Mouse (Mus musculus): ENCODE results near the gene Lrrc9.

The Lrrc9 gene

DNA sequence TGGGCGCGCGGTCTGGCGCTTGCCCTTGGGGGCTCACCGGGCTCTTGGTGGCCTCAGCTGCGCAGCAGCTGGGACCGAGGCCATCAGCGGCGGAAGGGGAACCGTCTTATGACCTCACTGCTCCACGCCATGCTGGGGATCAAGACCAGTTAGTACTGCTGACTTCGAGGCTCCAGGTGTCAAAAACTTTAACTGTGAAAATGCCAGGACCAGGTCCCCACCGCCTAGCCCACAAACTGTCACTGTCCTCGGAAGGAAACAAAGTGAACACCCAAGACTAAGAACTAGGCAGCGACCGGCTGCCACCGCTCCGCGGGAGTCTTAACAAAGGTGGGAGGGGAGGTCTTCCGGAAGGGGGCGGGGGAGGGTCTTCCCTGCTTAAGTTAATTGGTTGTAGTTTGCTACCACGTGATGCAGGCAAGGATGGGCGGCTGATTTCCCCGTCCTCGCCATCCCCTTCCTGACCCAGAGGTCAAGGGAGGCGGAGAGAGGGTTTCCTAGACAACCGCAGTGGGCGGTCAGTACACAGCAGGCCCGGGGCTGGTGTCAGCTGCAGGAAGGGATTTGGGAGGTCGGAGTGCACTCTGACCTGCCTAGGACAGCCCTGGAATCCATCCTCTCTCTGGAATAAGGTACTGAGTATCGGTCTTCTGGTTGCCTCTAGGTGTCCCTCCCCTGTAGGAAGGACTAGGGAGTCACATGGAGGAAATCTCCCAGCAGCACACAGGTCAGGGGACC, at the start of gene Lrrc9:
TSS of gene Lrrc9 (plus strand) at position 28 of the 738 bp plus-strand sequence.
- no peak for DNase-seq (ENCODE audit: low read depth in 2 of 2, low spot score in 2 of 2)

DNA sequence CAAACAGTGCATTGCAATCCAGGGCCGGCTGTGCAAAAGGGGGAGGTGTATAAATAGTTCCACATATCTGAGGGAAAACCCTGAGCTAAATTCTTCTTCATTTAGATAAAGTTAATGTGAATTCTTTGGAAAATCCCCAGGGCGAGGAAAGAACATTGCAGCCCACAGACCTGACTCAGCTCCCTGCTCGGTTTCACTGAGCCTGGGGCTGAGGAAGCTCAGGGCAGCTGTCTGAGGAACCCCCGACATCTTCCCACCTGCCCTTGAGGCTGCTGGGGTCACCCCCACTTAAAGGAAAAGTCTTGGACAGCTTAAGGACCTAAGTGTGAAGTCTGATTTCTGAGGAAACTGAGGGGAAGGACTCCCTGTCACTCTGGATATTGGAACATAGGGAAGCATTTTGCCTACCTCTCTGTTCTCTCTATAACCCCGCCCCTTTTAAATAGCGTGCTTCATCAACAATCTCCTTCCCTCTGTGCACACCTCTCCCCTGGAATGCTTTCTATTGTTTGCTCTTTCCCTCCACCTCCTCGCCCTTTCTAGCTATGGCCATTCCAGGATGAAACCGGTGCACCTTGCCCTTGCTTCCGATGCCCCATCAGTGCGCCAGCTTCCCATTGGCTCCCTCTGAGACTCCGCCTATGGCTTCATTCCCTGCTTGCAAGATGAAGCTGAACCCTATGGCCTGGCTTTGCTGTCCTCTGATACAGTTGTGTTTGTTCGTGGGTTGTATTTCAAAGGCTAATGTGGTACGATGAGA, 48.4 kb upstream of the Lrrc9 start:
- no peak for DNase-seq (ENCODE audit: low read depth in 2 of 2, low spot score in 2 of 2)

DNA sequence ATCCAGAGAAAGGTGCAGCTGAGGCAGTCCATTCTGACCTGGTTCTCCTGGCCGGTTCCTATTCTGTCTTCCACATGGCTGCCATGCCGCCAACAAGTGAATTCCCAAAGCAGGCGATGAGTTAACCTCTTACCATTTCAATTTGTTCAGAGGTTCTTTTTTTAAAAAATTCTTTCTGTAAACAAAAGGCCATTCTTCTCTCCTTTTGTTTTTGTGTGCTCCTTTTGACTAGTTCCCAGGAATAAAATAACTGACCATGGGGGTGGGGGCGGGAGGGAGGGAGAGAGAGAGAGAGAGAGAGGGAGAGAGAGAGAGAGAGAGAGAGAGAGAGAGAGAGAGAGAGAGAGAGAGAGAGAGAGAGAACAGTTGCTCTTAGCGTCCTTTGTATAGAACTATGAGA, 36.6 kb upstream of the Lrrc9 start:
- DNase-seq (ENCODE audit: low read depth in 2 of 2, low spot score in 2 of 2), result no peak

DNA sequence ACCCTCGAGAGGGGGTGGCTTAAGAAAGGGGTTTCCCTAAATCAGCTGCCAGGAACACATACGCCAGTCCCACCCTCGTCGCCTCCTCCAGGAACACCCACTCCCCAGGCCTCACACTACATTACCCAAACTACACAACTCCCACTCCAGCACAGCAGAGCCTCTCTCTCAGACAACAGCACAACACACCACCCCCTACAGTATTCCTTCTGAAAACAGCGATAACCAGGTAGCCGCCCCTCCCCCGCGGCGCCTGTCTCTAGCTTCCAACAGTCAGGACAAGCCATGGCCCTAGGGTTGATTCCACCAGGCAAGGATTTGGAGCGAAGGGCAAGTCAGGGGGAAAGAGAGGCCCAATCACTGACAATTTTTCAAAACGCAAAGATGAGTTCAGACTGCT, 34.5 kb upstream of the Lrrc9 start:
- DNase-seq (ENCODE audit: low read depth in 2 of 2, low spot score in 2 of 2), result no peak

DNA sequence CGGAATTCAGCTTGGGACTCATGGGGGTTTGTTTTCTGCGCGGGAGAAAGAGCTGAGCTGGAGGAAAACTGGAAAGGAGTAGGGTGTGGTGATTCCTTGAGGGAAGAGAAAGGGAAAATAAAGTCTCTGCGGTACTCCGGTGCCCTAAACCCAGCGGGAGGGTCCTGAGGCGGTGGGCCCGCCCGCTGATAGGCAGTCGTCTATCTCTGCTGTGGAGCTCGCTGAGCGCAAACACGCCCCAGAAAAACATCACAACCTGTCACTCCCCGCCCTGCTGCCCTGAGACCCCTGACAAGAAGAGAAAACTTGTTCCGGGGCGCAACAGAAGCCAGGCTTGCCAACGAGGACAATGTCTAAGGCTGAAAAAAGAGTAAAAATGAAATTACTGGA, 34.0 kb upstream of the Lrrc9 start:
- no peak for DNase-seq (ENCODE audit: low read depth in 2 of 2, low spot score in 2 of 2)

DNA sequence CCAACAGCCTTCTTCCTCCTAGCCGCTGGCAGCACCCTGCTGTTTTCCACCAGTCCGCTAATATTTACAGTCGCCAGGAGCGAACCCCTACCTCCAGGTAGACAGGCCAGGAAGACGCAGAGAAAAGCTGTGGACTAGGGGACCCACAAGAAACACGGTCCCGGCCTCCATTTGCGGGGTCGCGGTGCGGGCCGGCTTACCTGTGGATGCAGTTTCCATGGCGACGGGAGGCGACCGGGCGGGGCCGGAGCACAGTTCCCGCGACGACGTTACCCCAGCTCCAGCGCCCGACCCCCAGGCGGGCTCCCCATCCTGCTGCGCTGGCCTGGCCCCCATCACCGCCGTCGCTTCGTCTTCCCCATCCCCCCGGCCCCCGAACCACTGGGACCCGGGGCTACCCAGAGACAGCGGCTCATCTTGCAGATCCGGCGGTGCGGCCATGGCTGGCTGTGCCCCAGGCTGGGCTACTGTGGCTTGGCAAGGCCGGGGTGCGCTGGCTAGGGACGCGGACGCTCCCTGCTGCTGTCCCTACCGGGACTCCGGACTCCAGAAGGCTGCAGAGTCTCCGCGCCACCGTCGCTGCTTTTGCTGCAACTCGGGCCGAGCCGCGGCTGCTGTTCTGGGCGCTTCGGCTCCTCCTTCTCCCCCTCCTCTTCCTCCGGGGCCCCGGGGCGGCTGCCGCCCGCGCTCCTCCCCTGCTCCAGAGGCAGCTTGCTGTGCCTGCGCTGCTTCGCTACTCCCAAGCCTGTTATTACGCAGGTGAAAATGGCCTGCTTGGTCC, 33.4 kb upstream of the Lrrc9 start:
- DNase-seq (ENCODE audit: low read depth in 2 of 2, low spot score in 2 of 2), result no peak

DNA sequence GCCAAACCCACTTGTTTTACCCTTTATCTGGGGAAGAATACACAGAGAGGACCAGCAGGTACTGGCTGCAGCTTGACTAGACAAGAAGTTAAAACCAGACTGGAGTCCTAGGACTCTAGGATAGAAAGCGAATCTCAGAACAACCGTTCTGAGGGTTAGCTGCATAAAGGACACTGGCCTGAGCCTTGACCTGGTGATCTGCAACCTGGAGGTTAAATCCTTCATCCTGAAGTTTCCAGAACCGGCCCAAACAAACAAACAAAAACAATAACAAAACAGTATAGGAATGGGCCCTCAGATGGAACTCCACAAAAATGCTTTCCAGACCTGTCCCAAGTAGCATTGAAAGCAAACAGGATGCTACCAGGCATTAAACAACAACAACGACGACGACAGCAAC, 32.7 kb upstream of the Lrrc9 start, which contains the start of gene Rtn1:
TSS of gene Rtn1 (minus strand) at position 101 of the 400 bp plus-strand sequence.
- DNase-seq (ENCODE audit: low read depth in 2 of 2, low spot score in 2 of 2), result no peak

DNA sequence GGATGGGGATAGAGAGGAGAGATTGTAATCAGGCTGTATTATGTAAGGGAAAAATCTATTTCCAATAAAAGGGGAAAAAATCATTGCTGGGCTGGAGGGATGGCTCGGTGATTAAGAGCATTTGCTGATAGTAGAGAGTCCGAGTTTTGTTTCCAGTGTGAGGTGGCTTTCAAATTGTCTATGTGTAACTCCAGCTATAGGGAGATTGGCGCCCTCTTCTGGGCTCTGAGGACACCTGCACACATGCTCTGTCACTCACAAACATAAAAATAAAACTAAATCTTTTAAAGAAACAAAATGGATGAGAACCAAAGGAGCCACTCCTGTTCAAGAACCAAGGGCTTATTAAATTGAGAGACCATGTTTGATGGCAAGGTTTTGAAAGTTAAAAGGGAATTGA, 23.9 kb upstream of the Lrrc9 start:
- no peak for DNase-seq (ENCODE audit: low read depth in 2 of 2, low spot score in 2 of 2)

DNA sequence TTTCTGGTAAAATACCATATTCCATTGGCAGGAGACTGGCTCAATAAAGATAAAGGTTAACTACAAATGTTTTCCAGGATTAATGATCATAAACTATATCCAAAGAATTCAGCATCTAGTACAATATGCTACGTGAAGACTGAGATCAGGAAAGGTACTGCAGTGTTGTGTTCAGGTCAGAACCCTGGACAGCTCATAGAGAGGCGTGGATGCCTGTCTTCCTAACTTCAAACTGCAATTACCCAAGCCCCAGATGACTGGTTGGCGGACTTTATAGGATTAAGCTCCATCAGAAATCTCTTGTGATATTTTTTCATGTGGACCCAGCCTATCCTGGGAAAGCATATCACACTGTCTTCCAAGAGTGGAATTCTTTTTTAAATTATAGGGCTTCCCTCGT, 19.0 kb upstream of the Lrrc9 start:
- DNase-seq (ENCODE audit: low read depth in 2 of 2, low spot score in 2 of 2), result no peak

DNA sequence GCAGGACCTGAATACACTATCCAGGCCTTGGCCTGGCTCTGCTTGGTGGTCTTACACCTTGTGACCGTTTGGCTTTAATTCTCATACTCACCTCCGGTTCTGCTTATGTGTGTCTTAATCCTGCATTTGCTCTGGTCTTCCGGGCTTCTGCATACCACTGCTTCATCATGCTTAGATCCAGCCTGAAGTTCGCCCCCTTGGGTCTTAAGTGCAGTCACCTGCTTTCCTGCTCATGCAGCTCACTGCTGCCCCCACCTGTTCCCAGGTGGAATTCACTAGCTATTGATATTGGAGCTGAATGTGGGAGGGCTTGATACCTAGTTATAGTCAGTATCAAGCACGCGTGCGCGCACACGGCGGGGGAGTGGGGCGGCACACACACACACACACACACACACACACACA, 13.9 kb upstream of the Lrrc9 start:
- peak in 1 of 2 experiments; percentile 18 for DNase-seq (ENCODE audit: low read depth in 2 of 2, low spot score in 2 of 2)

DNA sequence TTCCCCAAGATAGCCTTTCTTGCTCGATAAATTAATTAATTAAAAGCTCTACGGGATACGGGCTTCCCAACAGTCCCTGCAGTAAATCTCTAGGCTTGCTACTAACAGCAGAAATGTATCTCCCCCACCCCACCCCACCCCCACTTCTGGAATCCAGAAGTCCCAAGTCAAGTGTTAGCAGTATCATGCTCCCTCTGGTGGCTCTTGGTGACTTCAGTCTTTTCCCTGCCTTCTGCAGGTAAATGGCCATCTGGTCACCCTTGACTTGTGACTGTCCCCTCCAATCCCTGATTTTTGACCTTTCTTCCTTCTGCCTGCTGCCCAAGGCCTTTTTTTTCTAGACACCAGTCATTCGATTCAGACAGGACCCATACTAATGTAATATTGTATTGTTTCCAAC, 9.5 kb upstream of the Lrrc9 start:
- no peak for DNase-seq (ENCODE audit: low read depth in 2 of 2, low spot score in 2 of 2)

DNA sequence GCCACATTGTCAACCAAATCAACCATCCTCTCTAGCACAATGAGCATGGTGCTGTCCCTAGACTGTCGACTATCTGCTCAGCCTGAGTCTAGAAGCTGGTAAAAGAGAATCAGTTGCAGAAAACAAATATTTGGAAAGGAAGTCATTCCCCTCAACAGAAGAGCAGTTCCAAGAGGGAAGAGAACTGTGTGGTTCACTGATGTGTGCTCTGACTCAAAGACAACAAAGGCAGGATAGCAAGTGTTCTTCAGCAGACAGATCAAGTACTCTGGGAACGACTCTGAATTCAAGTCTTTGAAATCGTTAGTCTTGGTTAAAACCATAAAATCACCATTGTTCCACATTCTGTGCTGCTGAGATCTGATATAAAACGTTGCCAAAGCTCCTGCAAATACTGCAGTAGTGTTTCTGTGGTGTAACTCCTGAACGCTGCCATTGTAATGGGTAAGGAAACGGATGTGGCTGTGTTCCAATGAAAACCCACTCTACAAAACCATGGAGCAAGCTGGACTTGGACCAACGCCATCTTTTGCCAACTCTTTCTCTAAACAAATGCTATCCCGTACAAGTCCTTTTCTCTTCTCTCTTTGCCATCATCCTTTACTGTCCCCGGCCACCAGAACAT, 8.3 kb upstream of the Lrrc9 start:
- no peak for DNase-seq (ENCODE audit: low read depth in 2 of 2, low spot score in 2 of 2)

DNA sequence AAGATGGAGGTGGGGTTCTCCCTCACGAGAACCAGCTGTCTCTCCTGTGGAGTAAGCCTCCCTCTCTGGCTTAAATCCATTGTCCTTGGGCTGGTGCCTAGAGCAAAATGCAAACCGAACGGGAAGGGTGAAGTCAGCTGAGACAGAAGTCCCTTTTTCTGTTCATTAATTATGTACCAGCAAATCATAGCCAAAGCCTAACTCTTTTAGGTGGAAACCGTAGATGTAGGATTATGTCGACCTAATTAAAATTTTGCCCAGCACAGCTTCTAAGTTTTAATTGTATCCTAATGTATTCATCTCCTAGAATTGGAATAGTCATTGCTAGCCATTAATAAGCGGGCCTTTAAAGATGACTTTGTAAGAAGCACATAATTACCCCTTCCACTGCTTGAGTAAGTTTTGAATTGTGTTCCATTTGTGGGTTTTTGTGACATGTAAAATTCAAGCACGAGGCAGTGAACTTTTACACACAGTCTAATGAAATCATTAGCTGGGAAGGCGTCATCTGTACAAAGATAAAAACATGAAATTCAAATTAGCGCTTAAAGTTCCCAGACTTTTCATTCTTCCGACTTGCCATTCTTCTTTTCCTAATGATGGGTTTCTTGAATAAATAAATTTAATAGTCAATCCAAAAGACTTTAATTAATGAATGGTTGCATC, 3.9 kb upstream of the Lrrc9 start:
- no peak for DNase-seq (ENCODE audit: low read depth in 2 of 2, low spot score in 2 of 2)

DNA sequence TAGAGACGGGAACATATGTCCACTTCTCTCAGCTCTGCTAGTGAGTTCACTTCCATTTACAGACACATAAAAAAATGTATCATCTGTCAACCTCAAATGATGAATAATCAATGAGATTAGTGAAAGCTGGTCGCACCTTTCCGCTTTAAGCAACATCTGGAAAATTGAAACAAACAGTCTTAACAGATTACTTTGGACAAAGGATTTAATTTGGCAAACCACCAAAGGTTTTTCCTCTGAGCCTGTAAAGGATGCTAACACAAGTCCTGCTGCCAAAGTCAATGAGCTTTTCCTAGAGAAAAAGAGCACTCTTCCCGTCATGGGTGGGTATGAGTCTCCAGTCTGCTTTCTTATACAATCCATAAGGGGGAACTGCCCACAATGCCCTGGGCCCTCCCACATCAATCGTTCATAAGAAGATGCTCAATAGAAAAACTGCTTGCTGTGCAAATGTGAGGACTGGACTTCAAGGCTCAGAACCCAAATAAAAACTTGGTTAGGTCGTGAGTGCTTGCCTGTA, 2.6 kb upstream of the Lrrc9 start:
- no peak for DNase-seq (ENCODE audit: low read depth in 2 of 2, low spot score in 2 of 2)

DNA sequence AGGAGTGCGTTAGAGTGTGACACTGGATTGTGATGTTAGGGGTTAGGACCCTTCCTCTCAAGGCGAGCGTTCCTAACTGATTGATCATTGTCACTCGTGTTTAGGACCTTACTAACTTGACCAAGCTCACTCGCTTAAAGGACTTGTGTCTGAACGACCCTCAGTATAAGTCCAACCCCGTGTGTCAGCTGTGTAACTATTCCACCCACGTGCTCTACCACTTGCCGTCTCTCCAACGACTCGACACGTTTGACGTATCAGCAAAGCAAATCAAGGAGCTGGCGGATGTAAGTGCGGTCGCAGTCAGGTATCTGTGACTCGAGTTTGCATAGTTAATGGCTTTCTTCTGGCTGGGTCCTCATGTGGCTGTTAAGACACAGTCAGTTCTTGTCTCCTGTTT, 12.3 kb downstream of the Lrrc9 start:
- no peak for DNase-seq (ENCODE audit: low read depth in 2 of 2, low spot score in 2 of 2)

DNA sequence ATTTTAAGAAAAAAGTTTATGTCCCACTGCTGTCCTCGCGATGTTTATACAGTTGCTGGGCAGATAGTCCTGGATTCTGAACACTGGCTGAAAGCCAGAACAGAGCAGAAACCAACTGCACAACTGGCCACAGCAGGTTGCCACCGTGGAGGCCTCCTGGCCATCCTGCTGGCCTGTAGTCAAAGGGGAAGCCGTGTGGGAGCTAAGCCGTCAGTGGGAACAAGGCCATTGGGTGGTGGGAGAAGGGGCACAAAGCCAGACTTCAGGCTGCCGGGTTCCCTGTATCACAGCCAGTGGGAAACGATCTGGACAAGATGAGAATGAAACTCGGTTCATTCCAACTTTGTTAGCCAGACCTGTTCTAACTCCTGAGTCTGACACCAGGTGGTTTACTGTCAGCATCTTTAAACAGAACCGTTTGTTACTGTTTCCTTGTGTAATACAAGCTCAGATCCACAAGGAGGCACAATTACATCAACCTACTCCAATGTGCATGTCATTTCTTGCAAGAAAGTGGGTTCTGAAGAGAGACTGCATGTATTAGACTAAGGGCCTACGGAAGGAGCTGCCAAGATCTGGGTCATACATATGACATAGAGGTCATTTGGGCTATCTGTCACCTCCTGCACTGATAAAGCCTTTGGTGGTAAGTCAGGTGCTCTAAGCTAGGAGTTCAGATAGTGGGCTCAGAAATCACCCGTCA, 19.7 kb downstream of the Lrrc9 start:
- DNase-seq (ENCODE audit: low read depth in 2 of 2, low spot score in 2 of 2), result no peak

DNA sequence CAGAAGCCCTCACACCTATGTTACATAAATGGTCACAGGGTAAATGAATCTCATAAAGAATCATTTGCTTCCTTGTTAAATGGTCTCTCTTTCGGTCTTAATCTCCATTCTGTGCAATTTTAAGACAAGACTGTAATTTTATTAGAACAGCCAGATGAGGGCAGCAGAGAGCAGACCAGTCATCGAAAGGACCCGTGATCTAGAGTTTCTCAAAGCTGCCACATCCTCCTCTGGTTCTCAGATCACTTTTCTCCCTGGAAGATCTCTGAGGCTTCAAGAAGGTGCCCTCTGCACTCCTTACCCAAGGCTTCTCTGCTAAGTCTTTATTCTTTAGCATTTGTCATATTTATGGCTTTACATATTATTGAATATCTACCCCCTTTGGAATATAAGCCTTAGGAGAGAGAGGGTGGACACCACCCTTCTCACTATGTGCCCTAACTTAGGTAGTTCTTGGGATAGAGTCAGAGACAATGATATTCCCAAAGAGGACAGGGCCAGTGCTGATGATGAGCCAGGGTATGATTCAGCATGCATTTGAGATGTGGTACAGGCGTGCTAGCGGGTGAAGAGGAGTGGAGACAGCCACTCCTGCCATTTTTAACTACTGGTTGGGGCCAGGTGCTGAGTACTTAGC, 20.3 kb downstream of the Lrrc9 start:
- peak; percentile 18 to 50 for DNase-seq (ENCODE audit: low read depth in 2 of 2, low spot score in 2 of 2)

DNA sequence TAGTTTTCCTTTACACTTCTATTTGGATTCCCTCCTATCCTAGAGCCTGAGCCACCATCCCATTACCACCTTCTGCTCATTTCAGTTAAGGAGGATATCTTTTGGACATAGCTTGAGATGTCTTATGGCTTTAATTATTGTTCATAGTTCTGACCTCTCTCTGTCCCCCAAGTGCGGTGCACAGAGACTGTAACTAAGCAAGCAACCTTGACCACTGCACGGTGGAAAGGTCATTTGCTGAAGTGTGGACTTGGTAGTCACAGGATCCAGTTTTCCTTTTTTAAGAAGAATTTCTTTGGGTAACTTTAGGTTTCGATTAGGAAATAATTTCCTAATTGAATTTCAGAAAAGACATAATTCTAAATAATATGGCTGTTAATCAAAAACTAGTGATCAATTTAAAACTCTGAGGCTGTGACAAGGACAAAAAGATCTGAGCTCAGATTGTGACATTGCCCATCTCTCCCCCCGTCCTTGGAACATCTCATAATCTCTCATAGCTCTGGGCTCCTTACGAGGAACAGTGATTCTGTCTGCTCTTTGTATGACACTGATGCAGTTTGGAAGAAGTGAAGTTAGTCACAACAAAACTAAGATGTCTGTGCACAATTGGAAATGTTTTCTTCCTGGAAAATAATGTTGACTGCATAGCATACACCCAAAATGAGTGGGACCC, 24.3 kb downstream of the Lrrc9 start:
- no peak for DNase-seq (ENCODE audit: low read depth in 2 of 2, low spot score in 2 of 2)

DNA sequence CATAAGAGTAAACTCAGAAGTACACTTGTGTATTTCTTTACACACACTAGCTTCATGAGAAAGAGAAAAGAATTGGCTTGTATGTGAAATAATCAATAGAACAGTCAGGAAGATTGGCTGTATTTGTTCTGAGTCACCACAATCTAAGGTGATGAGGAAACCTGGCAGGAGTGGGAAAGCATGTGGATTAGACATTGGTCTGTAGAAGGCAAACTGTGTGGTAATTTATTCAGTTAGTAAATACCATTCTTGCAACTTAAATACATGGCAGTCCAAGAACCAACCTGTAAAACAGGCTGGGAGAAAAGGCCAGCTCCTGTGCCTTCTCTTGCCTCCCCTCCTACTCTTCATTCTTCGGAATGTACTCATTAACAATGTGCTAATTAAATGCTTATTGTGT, 25.6 kb downstream of the Lrrc9 start:
- DNase-seq (ENCODE audit: low read depth in 2 of 2, low spot score in 2 of 2), result no peak
